Mouse (Mus musculus) cerebellum, adult 9-11 months (tissue): ENCODE results near the gene Plcg2.

Experiments
- DNase-seq: peaks from one replicate; pipeline ENCODE4 v3.0.0; 2022

The Plcg2 gene

GRCm38 (mm10) chr8:117498179-117498914 lies at the start of gene Plcg2:
TSS of gene Plcg2 (plus strand) at chr8:117498291.
- DNase-seq: no peak

DNA sequence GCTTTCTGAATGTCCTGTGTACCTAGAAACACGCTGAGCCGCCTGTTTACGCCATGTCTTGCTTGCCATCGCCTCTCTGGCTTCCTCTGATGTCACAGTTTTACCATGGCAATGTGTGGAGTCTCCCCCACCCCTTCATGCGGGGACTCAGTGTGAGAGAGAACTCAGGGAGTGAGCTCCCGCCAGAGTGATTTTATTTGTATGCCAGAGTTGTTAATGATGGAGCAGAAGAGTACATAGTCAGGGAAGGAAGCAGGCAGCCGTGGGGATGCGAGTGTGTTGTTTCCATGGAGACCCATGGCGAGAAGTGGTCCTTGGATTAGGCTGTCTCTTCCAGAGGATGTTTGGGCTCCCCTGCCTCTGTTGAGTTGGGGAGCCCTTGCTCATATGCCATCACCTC lies 47.0 kb upstream of the Plcg2 start:
- no peak for DNase-seq

- no peak for DNase-seq
Measured at GRCm38 (mm10) chr8:117453974-117454373, 44.1 kb upstream of the Plcg2 start.

DNA sequence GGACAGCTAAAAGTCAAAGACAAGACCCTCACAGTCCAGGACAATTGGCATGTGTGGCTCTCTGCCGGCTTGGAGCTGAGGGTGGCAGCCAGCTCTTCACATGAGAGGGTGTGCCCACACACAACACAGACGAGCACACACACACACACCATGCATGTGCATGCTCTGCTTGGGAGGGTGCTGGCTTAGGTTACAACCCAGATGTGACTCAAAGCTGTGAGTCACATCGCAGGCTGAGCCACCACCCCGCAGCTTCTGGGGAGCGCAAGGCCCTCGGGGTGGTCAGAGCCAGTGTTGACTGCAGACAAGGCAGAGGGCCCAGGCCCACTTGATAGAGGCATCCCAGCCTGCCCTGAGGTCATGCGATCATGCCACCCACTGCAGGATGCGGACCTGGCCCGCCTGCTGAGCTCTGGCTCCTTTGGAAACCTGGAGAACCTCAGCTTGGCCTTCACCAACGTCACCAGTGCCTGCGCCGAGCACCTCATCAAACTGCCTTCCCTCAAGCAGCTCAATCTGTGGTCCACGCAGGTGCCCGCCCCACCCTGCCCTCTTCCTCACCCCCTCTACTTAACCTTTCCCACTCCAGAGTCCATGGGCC lies 43.5 kb upstream of the Plcg2 start:
- DNase-seq: no peak

GRCm38 (mm10) chr8:117455701-117456100 lies 42.4 kb upstream of the Plcg2 start:
- no peak for DNase-seq

DNA sequence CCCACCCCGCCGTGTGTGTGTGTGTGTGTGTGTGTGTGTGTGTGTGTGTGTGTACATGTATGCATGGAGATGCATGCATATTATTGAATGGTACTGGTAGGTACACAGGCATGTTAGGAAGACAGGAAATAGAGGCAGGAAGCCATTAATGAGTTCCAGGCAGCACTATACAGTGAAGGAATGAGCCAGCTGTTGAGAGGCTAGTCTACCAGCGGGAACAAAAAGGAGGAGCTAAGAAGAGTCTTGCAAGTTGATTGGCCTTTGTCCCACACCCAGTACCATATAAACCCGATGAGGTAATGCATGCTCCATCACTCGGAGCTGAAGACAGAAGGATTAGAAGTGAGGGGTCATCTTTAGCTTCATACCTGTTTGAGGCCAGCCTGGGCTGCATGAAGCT lies 39.7 kb upstream of the Plcg2 start:
- no peak for DNase-seq

DNA sequence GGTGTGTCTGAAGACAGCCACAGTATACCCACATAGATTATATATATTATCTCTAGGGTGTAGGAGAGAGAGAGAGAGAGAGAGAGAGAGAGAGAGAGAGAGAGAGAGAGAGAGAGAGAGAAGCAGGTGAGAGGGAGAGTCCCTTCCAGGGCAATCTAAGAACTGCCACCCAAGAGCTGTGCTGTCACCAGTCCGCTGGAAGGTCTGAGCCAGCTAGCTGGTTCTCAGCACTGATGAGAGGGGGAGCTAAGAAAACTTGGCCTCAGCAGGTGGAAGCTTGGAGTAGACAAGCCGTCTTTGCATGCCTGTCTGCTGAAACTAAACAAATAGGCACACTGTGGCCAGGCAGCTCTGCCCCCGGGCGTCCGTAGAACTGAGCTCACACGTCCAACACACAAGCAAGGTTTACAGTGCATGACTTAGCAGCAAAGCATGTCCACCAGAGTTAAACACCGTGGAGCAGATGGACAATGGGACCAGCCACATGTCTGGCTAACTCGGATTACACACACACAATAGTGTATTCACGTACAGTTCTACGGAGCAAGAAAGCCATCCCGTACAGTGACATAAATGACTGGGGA lies 35.3 kb upstream of the Plcg2 start:
- DNase-seq: no peak

DNA sequence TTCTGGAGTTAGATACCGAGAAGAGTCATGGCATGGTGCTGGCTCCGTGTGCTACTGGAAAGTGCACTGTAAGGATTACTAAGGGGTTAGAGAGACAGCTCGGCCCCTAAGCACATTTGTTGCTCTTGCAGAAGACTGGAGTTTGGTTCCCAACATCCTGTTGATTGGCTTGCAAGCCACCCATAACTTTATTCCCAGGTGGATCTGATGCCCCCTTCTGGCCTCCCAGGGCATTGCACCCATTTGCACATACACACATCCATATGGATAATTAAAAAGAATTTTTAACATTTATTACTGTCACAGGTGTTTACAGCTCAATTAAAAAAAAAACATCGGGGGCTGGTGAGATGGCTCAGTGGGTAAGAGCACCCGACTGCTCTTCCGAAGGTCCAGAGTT lies 33.6 kb upstream of the Plcg2 start:
- no peak for DNase-seq

- DNase-seq: peak; percentile 42
Measured at GRCm38 (mm10) chr8:117465250-117465649, 32.8 kb upstream of the Plcg2 start.

GRCm38 (mm10) chr8:117467466-117467865 lies 30.6 kb upstream of the Plcg2 start:
- no peak for DNase-seq

DNA sequence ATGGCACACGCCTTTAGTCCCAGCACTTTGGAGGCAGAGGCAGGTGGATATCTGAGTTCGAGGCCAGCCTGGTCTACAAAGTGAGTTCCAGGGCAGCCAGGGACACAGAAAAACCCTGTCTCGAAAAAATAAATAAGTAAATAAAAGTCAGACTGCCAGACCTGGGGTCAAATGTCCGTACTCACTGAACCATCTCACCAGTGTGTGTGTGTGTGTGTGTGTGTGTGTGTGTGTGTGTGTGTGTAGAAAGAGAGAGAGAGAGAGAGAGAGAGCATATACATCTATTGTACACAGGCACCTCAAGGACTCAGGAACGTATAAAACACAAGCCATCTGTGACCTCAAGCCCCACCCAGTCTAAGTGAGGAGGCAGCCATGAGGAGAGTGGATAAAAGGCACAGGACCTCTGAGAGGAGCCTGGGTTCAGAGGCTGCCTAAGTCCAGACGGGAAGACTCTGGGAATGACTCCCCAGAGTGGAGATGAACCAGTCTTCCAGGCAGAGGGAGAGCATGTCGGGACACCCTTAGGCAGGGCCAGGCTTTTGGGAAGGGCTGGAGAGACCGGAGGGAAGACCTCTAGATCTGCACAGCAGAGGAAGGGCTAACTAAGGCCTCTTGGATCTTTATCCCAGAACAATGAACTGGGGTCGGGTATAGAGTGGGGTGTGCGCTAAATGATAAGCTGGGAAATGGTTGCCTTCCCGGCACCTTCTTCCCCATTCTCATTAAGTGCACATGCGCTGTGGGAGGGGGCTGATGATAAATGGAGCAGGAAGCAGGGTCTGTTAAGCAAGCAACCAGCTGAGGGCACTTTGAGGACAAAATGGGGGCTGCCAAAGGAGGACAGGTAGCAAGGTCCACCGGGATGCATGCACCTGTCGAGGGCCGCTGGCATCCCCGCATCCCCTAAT lies 28.4 kb upstream of the Plcg2 start:
- DNase-seq: no peak

- peak; percentile 43 for DNase-seq
Measured at GRCm38 (mm10) chr8:117470342-117470781, 27.7 kb upstream of the Plcg2 start.

DNA sequence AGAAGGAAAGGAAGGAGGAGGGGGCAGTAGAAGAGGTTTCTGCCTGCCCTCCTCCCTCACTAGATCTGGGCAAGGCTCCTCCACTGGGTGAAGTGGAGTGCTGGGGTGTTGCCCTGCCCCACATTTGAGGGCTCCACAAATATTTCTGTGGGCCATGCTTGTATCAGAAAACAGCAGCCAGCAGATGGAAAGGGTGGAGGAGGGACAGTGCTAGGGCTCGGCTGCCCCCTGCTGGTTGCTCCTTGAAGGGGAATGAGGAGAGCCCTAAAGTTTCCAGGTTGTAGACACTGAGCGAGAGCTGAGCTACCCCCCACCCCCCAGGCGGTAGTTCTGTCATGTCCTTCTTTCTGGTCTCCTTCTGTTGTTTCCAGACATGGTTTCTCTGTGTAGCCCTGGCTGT lies 26.9 kb upstream of the Plcg2 start:
- DNase-seq: peak; percentile 21

GRCm38 (mm10) chr8:117471655-117472054 lies 26.4 kb upstream of the Plcg2 start:
- DNase-seq: no peak

DNA sequence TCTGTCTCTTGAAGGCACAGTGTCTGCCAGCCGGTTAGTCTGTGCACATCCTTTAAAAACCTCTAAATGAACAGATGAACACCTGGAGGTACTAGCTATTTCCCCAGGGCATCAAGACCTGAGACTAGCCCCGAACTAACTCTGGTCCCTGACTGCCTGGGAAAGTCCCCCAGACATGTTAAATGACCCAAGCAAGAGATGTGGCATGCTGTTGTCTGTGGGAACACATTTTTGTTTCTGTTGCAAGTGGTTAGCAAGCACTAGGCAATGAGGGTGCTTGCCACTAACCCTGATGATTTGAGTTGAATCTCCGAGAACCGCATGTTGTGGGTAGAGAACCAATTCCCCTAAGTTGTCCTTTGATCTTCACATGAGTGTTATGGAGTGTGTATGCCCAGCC lies 25.8 kb upstream of the Plcg2 start:
- DNase-seq: no peak

GRCm38 (mm10) chr8:117474944-117475343 lies 23.1 kb upstream of the Plcg2 start:
- DNase-seq: peak; percentile 82

DNA sequence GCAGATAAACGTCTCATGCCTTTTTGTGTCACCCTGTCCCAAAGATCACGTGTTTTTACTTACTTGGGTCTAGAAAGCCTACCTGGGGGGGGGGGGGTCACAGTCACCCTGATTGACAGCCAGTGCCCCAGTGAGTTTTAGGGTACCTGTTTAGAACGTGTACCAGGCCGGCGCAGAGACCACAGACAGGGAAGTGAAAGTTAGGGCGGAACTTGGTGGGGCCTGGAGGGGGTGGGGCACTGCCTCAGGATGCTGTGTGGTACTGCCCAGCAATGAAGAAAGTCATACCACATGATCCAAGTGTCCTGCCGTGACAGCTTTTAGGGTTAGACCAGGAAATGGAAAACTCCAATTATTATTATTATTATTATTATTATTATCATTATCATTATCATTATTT lies 22.3 kb upstream of the Plcg2 start:
- DNase-seq: no peak

GRCm38 (mm10) chr8:117478082-117478481 lies 20.0 kb upstream of the Plcg2 start:
- DNase-seq: no peak

- DNase-seq: no peak
Measured at GRCm38 (mm10) chr8:117479996-117480395, 18.1 kb upstream of the Plcg2 start.

GRCm38 (mm10) chr8:117480516-117480915 lies 17.6 kb upstream of the Plcg2 start:
- DNase-seq: no peak

- DNase-seq: no peak
Measured at GRCm38 (mm10) chr8:117481830-117482229, 16.3 kb upstream of the Plcg2 start.

- no peak for DNase-seq
Measured at GRCm38 (mm10) chr8:117484731-117485130, 13.4 kb upstream of the Plcg2 start.

DNA sequence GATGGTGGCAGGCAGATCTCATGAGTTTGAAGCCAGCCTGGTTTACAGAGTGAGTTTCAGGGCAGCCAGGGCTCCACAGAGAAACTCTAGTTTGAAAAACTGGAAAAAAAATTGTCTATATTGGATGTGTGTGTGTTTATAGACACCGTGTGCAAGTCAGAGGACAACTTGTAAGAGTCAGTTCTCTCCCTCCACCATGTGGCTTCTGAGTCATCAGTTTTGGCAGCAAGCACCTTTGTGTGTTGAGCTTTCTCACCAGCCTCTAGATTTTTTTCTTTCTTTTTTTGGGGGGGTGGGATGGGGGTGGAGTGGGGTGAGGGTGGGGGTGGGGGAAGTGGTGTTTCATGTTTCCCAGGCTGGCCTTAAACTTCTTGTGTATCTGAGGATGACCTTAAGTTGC lies 12.8 kb upstream of the Plcg2 start:
- DNase-seq: no peak
